Comparison of ENCODE assay signal across 9 mouse cellular contexts in genomic region chr5:135724536-135725322, GRCm38 (mm10). TPM values are rescaled to one million over a fixed set of nuclear protein-coding genes. Genes with fewer than 3 reads are reported as not detected.
DNase-seq lines count a peak whose midpoint lies in the region; ATAC-seq and TF ChIP-seq lines count a peak whose summit lies in the region.
"Had no signal": no experiment of that assay in that cellular context is flagged by ENCODE, and none has a peak within 500 bp of the region (broad histone marks: within the 10 kb centered on the region; RNA-seq: fewer than 3 reads in every experiment).

No protein-coding gene starts in this region.

- H3K4me3 ChIP-seq in gastrocnemius, adult 2 months: no peak overlapping the region
- no peak overlapping the region for H3K4me3 ChIP-seq in heart, embryonic 15.5 days
- H3K4me3 ChIP-seq in midbrain, embryonic 12.5 days: peak overlapping the region; percentile 35; the same call in 1 of the 2 replicates

- WGBS in heart, embryonic 15.5 days: 34% methylated on average over 9 of the region's 9 CpGs
- 4% methylated on average over 9 of the region's 9 CpGs for WGBS in midbrain, embryonic 12.5 days

- ATAC-seq in heart, embryonic 15.5 days (replicated peaks; ENCODE audit: insufficient number of reproducible peaks, insufficient read depth, low FRiP score, low read depth): peak; percentile 7; the same call in 1 of the 2 replicates
- ATAC-seq in midbrain, embryonic 12.5 days (ENCODE audit: low FRiP score, low read depth): peak; percentile 87

- peak overlapping the region; percentile 55 for H3K27ac ChIP-seq in gastrocnemius, adult 2 months
- peak overlapping the region; percentile 47; the same call in 1 of the 2 replicates for H3K27ac ChIP-seq in heart, embryonic 15.5 days
- peak overlapping the region; percentile 94 for H3K27ac ChIP-seq in midbrain, embryonic 12.5 days (replicated peaks)

- intact Hi-C loops in gastrocnemius, adult 2 months (cut with DNase I): loop anchor here (5.0 kb wide), 1 partner anchor 32 kb away; no protein-coding TSS in a partner anchor

- TF ChIP-seq CTCF in gastrocnemius, adult 2 months (IDR thresholded peaks at IDR 0.05): peak; percentile 4; the same call in 1 of the 2 replicates

- H3K4me1 ChIP-seq in heart, embryonic 15.5 days (replicated peaks): peaks cover 60% of the 10 kb centered on the region
- H3K4me1 ChIP-seq in midbrain, embryonic 12.5 days: peaks cover 44% of the 10 kb centered on the region

- 0 out of 2 replicates have a peak overlapping the region, but pooled peaks have one; percentile 38 for H3K4me2 ChIP-seq in heart, embryonic 15.5 days
- peak overlapping the region; percentile 61 for H3K4me2 ChIP-seq in midbrain, embryonic 12.5 days (replicated peaks)

- no peak overlapping the region for H3K9ac ChIP-seq in heart, embryonic 15.5 days
- peak overlapping the region; percentile 63 for H3K9ac ChIP-seq in midbrain, embryonic 12.5 days (replicated peaks)

- H3K9me3 ChIP-seq in heart, embryonic 15.5 days (replicated peaks): no peaks in the 10 kb centered on the region
- no peaks in the 10 kb centered on the region for H3K9me3 ChIP-seq in midbrain, embryonic 12.5 days

- no peaks in the 10 kb centered on the region for H3K27me3 ChIP-seq in heart, embryonic 15.5 days
- H3K27me3 ChIP-seq in midbrain, embryonic 12.5 days: no peaks in the 10 kb centered on the region

- no peak for DNase-seq in gastrocnemius, adult 2 months
- DNase-seq in gastrocnemius, postnatal 25 days: no peak
- DNase-seq in ZHBTc4 (ENCODE audit: low read depth, low spot score): peak; percentile 63
- DNase-seq in urinary bladder, adult 2 months (ENCODE audit: low spot score): no peak
- DNase-seq in urinary bladder, postnatal 14 days (ENCODE audit: low spot score): no peak
- DNase-seq in layer of hippocampus, adult 11-12 months (ENCODE audit: low spot score): no peak

- H3K36me3 ChIP-seq in heart, embryonic 15.5 days: peaks cover 12% of the 10 kb centered on the region; the same call in 1 of the 2 replicates
- peaks cover 30% of the 10 kb centered on the region for H3K36me3 ChIP-seq in midbrain, embryonic 12.5 days

RNA-seq across cellular contexts. Expression of gene Tmem120a, which starts 19.5 kb away (rescaled TPM):
- 1 to 10 TPM; 7.6 to 8.3 TPM for total RNA-seq in gastrocnemius, adult 2 months (2021)
- 10 to 100 TPM in 1 of 2 experiments, 1 to 10 TPM in 1; 5.6 to 10.5 TPM for total RNA-seq in gastrocnemius, postnatal 25 days (2021)
- polyA plus RNA-seq in heart, embryonic 15.5 days (2015; fragmentation: Nextera tagmentation; extraction: Ambion mirVana): 32.9 and 37.1 TPM in 2 replicates
- 58.3 and 65.3 TPM in 2 replicates for polyA plus RNA-seq in midbrain, embryonic 12.5 days (2016; fragmentation: Nextera tagmentation; extraction: Ambion mirVana)
- polyA plus RNA-seq in urinary bladder, adult 2 months (2012; rRNA removed): 21.0 and 21.7 TPM in 2 replicates

RNA-seq across cellular contexts. Expression of gene Styxl1, which starts 53.5 kb away (rescaled TPM):
- not detected for total RNA-seq in gastrocnemius, adult 2 months (2021)
- not detected for total RNA-seq in gastrocnemius, postnatal 25 days (2021)
- polyA plus RNA-seq in heart, embryonic 15.5 days (2015; fragmentation: Nextera tagmentation; extraction: Ambion mirVana): 0.39 and 0.41 TPM in 2 replicates
- polyA plus RNA-seq in midbrain, embryonic 12.5 days (2016; fragmentation: Nextera tagmentation; extraction: Ambion mirVana): 0.18 and 0.64 TPM in 2 replicates
- 0.44 and 0.48 TPM in 2 replicates for polyA plus RNA-seq in urinary bladder, adult 2 months (2012; rRNA removed)
- total RNA-seq: common myeloid progenitor, adult 5-6 weeks had no signal

RNA-seq across cellular contexts. Expression of gene Mdh2, which starts 53.6 kb away (rescaled TPM):
- 1,000 to 10,000 TPM in 1 of 2 experiments, 100 to 1,000 TPM in 1; 910 to 1,211 TPM for total RNA-seq in gastrocnemius, adult 2 months (2021)
- 1,000 to 10,000 TPM; 1,176 to 1,179 TPM for total RNA-seq in gastrocnemius, postnatal 25 days (2021)
- polyA plus RNA-seq in heart, embryonic 15.5 days (2015; fragmentation: Nextera tagmentation; extraction: Ambion mirVana): 1,014 and 1,128 TPM in 2 replicates
- polyA plus RNA-seq in midbrain, embryonic 12.5 days (2016; fragmentation: Nextera tagmentation; extraction: Ambion mirVana): 526 and 540 TPM in 2 replicates
- 264 and 269 TPM in 2 replicates for polyA plus RNA-seq in urinary bladder, adult 2 months (2012; rRNA removed)

RNA-seq across cellular contexts. Expression of gene Por, which starts 54.9 kb away (rescaled TPM):
- total RNA-seq in gastrocnemius, adult 2 months (2021): 10 to 100 TPM; 31.4 to 32.7 TPM
- total RNA-seq in gastrocnemius, postnatal 25 days (2021): 10 to 100 TPM; 23.5 to 39.7 TPM
- 45.0 and 57.2 TPM in 2 replicates for polyA plus RNA-seq in heart, embryonic 15.5 days (2015; fragmentation: Nextera tagmentation; extraction: Ambion mirVana)
- polyA plus RNA-seq in midbrain, embryonic 12.5 days (2016; fragmentation: Nextera tagmentation; extraction: Ambion mirVana): 141 and 145 TPM in 2 replicates
- polyA plus RNA-seq in urinary bladder, adult 2 months (2012; rRNA removed): 140 and 145 TPM in 2 replicates
